Mouse (Mus musculus) lung, postnatal 0 days (tissue): ENCODE data around the gene Numa1. TPM values are rescaled to one million over a fixed set of nuclear protein-coding genes. Genes with fewer than 3 reads are reported as not detected.

Experiments used
- ATAC-seq: fragments of 200-750 bp; cut with Nextera tagmentation; 2 replicates; pipeline ENCODE4 v1.8.0; 2017; ENCODE audit warnings: moderate library complexity
- DNase-seq: peaks from one replicate; pipeline ENCODE4 v3.0.0-alpha.2; 2016; ENCODE audit warnings: low spot score
- H3K27ac ChIP-seq: fragments of 300-500 bp; sonication (generic); 2 replicates; pipeline ENCODE4 v1.5.1; 2014; ENCODE audit warnings: antibody characterized with exemption, mild to moderate bottlenecking, low read length, mixed read lengths
- H3K27me3 ChIP-seq: fragments of 300-500 bp; sonication (generic); replicated peaks from 2 replicates; pipeline ENCODE4 v1.6.1; 2014; ENCODE audit warnings: low read length, mixed read lengths; ENCODE audit not compliant: insufficient read depth
- H3K36me3 ChIP-seq: fragments of 300-500 bp; sonication (generic); 2 replicates; pipeline ENCODE4 v1.6.1; 2014; ENCODE audit warnings: low read length, mixed read lengths; ENCODE audit not compliant: insufficient read depth
- H3K4me1 ChIP-seq: fragments of 300-500 bp; sonication (generic); 2 replicates; pipeline ENCODE4 v1.6.1; 2014; ENCODE audit warnings: antibody characterized with exemption, low read depth, low read length, mixed read lengths; ENCODE audit not compliant: insufficient read depth
- H3K4me2 ChIP-seq: fragments of 300-500 bp; sonication (generic); replicated peaks from 2 replicates; pipeline ENCODE4 v1.6.1; 2014; ENCODE audit warnings: low read depth, mild to moderate bottlenecking, low read length, moderate library complexity, mixed read lengths
- H3K4me3 ChIP-seq: fragments of 300-500 bp; sonication (generic); 2 replicates; pipeline ENCODE4 v1.5.1; 2014; ENCODE audit warnings: low read depth, low read length
- H3K9ac ChIP-seq: fragments of 300-500 bp; sonication (generic); replicated peaks from 2 replicates; pipeline ENCODE4 v1.6.1; 2014; ENCODE audit warnings: low read depth, mild to moderate bottlenecking
- H3K9me3 ChIP-seq: fragments of 300-500 bp; sonication (generic); 2 replicates; pipeline ENCODE4 v1.6.1; 2016; ENCODE audit warnings: low read length, mixed read lengths
- CTCF ChIP-seq: IDR thresholded peaks from 2 replicates; pipeline ENCODE4 v1.5.1; 2016; ENCODE audit warnings: antibody characterized with exemption, mild to moderate bottlenecking
- EP300 ChIP-seq: IDR thresholded peaks from 2 replicates; pipeline ENCODE4 v1.6.1; 2016; ENCODE audit warnings: antibody characterized with exemption, mild to moderate bottlenecking, control low read depth
- WGBS: fragments of 180-500 bp; shearing (Covaris S2); extraction: QIAGEN DNeasy Blood & Tissue Kit; methylation state at CpG from one replicate; pipeline ENCODE4 v1.1.7; 2014; 5-methylcytosine and 5-hydroxymethylcytosine counted together
- polyA plus RNA-seq: library from polyadenylated mRNA; unstranded; fragments of >200 nt; fragmentation: Nextera tagmentation; extraction: Ambion mirVana; gene quantifications from 2 replicates; pipeline ENCODE4 v1.2.1, GENCODE M21; 2015

Gene Numa1
- polyA plus RNA-seq, 1 experiment from 2014 or later: 31.6 TPM

DNA sequence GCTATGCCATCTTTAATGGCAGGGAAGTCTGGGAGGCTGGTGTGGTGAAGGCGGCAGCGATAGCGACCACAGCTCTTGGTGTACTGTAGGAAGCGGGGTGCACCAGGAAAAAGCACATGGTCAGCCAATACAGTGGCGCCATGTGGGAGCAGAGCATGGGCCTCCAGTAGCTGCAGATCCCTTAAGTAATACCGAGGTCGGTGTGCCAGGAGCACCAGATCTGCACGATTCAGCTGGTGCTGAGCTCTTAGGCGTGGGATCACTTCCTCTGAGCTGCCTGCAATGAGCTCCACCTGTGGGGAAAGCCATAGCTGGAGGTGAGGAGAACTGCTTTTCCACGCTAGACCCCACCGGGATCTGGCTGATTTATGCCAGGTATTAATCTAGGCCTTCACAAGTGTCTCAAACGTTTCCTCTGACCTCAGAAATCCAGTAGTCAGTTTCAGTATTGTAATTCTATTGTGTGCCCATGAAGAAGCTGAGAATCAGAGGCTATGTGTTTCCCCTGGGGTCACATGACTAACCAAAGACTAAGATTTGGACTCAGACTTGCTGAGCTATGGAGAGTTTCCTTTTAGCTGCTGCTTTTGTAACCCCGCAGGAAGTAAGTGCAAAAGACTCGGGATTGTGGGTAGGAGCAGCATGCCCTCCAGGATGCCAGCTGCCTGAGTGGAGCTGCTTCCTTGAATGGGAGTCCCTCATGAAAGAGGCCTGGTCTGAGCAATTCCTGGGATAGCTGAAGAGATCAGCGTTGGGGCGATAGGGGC lies 33.4 kb upstream of the Numa1 start:
- Histone ChIP-seq H3K9me3 (no peaks in the 10 kb centered on the region), H3K27me3 (no peaks in the 10 kb centered on the region), H3K9ac (no peak overlapping the region), H3K36me3 (no peaks in the 10 kb centered on the region), H3K4me1 (no peaks in the 10 kb centered on the region), H3K27ac (no peak overlapping the region), H3K4me2 (no peak overlapping the region), H3K4me3 (no peak overlapping the region)
- TF ChIP-seq CTCF (no peak), EP300 (no peak)
- ATAC-seq (no peak), DNase-seq (no peak)
- 89% methylated on average over 16 of the region's 16 CpGs for WGBS

DNA sequence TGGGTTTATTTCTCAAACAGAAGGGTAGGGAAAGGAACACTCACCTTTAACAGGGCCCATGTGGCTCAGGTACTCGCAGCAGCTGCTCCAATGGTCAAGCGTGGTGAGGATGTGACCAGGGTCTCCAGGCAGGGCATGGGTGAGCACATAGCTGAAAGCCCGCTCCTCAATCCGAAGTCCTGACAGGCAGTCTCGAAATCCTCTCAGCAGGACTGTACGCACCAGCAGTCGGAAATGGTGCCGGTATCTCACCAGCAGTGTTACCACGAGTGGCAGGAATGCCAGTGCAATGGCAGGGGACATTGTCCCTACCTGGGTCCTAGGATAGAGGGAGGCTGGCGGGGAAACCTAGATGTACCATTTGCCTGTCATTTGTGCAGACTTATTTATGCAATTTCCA lies 31.9 kb upstream of the Numa1 start:
- Histone ChIP-seq H3K4me1 (peaks cover 6% of the 10 kb centered on the region; the same call in 1 of the 2 replicates), H3K4me3 (no peak overlapping the region), H3K9me3 (no peaks in the 10 kb centered on the region), H3K27ac (no peak overlapping the region), H3K27me3 (no peaks in the 10 kb centered on the region), H3K4me2 (no peak overlapping the region), H3K9ac (no peak overlapping the region), H3K36me3 (no peaks in the 10 kb centered on the region)
- TF ChIP-seq CTCF (no peak), EP300 (no peak)
- DNase-seq: no peak
- WGBS: 93% methylated on average over 10 of the region's 10 CpGs
- no peak for ATAC-seq

DNA sequence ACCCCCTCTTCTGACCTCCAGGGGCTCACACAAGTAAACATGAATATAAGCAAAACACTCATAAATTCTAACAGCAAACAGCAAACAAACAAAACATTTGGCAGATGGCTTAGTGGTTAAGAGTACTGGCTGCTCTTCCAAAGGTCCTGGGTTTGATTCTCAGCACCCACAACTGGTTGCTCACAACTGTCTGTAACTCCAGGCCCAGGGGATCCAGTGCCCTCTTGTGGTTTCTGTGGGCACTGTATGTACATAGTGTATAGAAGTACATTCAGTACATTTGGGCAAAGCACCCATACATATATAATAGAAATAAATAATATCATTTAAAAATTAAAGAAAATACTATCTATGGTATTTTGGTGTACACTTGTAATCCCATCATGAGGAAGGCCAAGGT lies 31.1 kb upstream of the Numa1 start:
- Histone ChIP-seq H3K27me3 (no peaks in the 10 kb centered on the region), H3K36me3 (no peaks in the 10 kb centered on the region), H3K4me1 (peaks cover 6% of the 10 kb centered on the region; the same call in 1 of the 2 replicates), H3K9me3 (no peaks in the 10 kb centered on the region), H3K27ac (no peak overlapping the region), H3K9ac (no peak overlapping the region), H3K4me2 (no peak overlapping the region), H3K4me3 (no peak overlapping the region)
- no peak for ATAC-seq
- TF ChIP-seq CTCF (peak; percentile 24; the same call in 1 of the 2 replicates), EP300 (no peak)
- no peak for DNase-seq

DNA sequence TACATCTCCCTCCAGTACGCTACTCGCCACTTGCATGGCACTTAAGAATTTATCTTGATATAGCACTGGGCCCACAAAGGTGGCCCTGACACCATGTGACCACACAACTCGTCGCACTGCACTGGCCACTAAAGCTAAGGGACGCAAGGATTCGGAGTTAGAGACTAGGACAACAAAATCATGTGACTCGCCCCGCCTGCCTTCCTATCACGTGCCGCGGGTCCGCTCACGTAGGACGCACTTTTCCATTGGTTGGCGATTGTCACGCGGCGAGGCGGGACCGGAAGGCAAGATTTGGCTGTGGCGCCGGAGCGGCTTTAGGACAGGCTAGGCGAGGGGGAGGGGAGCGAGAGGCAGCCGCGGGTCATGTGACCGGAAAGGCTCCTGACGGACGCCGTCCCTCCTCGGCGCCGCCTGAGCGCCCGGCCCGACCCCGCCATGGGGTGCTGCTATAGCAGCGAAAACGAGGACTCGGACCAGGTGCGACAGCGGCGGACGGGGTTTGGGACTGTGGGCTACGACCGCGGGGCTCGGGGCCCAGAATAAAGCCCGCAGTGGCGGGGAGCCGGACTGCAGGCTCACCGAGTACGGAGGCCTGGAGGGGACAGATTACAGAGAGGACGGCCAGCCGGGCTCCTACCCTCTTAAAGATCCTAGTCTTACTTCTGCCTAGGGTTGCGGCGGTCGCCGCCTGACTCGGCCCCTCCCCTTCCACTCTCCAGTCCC lies 28.2 kb upstream of the Numa1 start, which contains the start of gene Lamtor1:
TSS of gene Lamtor1 (plus strand) at position 344 of the 726 bp plus-strand sequence.
- H3K4me1 ChIP-seq: peaks cover 6% of the 10 kb centered on the region; the same call in 1 of the 2 replicates
- WGBS: under 1% methylated on average over 55 of the region's 61 CpGs
- peak within 1 kb of the TSS; percentile 59 for H3K4me2 ChIP-seq
- peak within 1 kb of the TSS; percentile 98 for H3K27ac ChIP-seq
- peak within 1 kb of the TSS; percentile 79 for H3K4me3 ChIP-seq
- ATAC-seq (peak; percentile 98), DNase-seq (peak; percentile 100)
- H3K27me3 ChIP-seq: no peaks in the 10 kb centered on the region
- peaks cover 6% of the 10 kb centered on the region; the same call in 1 of the 2 replicates for H3K36me3 ChIP-seq
- TF ChIP-seq EP300 (peak; percentile 49; the same call in 1 of the 2 replicates), CTCF (no peak)
- peak within 1 kb of the TSS; percentile 90 for H3K9ac ChIP-seq
- no peaks in the 10 kb centered on the region for H3K9me3 ChIP-seq

DNA sequence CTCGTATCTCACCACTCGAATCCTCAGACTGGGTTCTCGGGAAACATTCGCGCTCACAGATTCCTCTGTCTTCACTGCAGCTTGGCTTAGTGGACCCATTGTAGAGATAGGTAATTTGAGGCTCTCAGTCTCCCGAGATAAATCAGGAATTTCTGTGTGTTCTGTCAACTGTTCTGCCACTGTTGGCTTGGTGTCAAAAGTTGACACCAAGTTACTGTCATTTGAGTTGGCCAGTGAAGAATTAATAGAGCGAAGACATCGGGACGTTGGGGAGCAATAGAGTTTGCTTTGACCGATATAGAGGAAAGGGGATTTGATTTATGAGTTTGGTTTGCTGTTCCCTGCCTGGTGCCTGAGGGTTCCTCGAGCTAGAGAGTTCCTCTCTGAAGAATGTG lies 27.6 kb upstream of the Numa1 start, which contains the start of gene Tomt:
TSS of gene Tomt (minus strand) at position 73 of the 395 bp plus-strand sequence.
- peak within 1 kb of the TSS; percentile 98 for H3K27ac ChIP-seq
- H3K27me3 ChIP-seq: no peaks in the 10 kb centered on the region
- peaks cover 6% of the 10 kb centered on the region; the same call in 1 of the 2 replicates for H3K4me1 ChIP-seq
- H3K4me3 ChIP-seq: peak within 1 kb of the TSS; percentile 79
- peaks cover 6% of the 10 kb centered on the region; the same call in 1 of the 2 replicates for H3K36me3 ChIP-seq
- no peak for ATAC-seq
- H3K4me2 ChIP-seq: peak within 1 kb of the TSS; percentile 59
- peak within 1 kb of the TSS; percentile 90 for H3K9ac ChIP-seq
- DNase-seq: no peak
- 7% methylated on average over 11 of the region's 11 CpGs for WGBS
- H3K9me3 ChIP-seq: no peaks in the 10 kb centered on the region
- TF ChIP-seq EP300 (no peak), CTCF (no peak)

DNA sequence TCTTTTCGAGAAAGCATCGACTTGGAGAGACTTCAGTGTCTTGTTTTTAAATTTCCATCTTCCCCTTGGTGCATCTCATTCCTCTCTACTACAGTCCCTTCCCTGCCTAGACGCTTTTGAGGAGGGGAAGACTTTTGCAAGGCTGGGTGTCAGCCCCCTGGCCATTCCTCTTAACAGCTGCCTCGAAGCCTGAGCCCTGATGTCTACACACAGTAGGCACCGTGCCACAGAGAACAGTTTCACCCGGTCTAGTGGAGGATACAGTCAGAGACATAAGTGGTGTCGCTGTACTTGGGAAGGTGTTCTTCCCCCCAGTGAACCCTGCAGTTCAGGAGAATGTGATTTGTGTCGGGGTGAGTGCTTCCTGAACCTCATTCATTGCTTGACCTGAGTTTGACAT lies 27.2 kb upstream of the Numa1 start:
- H3K36me3 ChIP-seq: peaks cover 6% of the 10 kb centered on the region; the same call in 1 of the 2 replicates
- H3K4me1 ChIP-seq: peaks cover 6% of the 10 kb centered on the region; the same call in 1 of the 2 replicates
- H3K4me3 ChIP-seq: peak overlapping the region; percentile 79
- DNase-seq (no peak), ATAC-seq (no peak)
- TF ChIP-seq CTCF (no peak), EP300 (no peak)
- 46% methylated on average over 8 of the region's 8 CpGs for WGBS
- H3K4me2 ChIP-seq: peak overlapping the region; percentile 59
- H3K27ac ChIP-seq: peak overlapping the region; percentile 98
- H3K27me3 ChIP-seq: no peaks in the 10 kb centered on the region
- no peaks in the 10 kb centered on the region for H3K9me3 ChIP-seq
- peak overlapping the region; percentile 90 for H3K9ac ChIP-seq
